Mouse (Mus musculus): ENCODE measurements around the gene Nup188.

- TF ChIP-seq CTCF (IDR thresholded peaks at IDR 0.05; ENCODE audit: insufficient read depth, low read length) = no peak
- TF ChIP-seq POLR2A (IDR thresholded peaks at IDR 0.05; ENCODE audit: borderline replicate concordance, extremely low read depth, low read depth, low read length) = no peak
These were observed 4.5 kb upstream of the Nup188 start for GRCm38 (mm10) chr2:30281651-30282050.

Data from lung, adult 2 months (tissue).